Mouse (Mus musculus) liver, adult 2 months (tissue): ENCODE measurements around the gene Vps37c. TPM values are rescaled to one million over a fixed set of nuclear protein-coding genes. Genes with fewer than 3 reads are reported as not detected.
A peak's percentile ranks its signal among the peaks of the same experiment; 100 is the strongest.

Source experiments
- DNase-seq: peaks from one replicate; pipeline ENCODE4 v3.0.0-alpha.2; 2011; ENCODE audit warnings: low read depth, low spot score; ENCODE audit errors: extremely low read depth
- H3K27ac ChIP-seq: fragments of 200-500 bp; replicated peaks from 2 replicates; pipeline ENCODE4 v1.5.1; 2012; ENCODE audit warnings: low read depth, mild to moderate bottlenecking, control low read depth, inconsistent platforms, low read length; ENCODE audit not compliant: insufficient read depth
- H3K27me3 ChIP-seq: fragments of 200-500 bp; 2 replicates; pipeline ENCODE4 v1.6.1; 2012; ENCODE audit warnings: mild to moderate bottlenecking, moderate library complexity, low read length, inconsistent platforms; ENCODE audit not compliant: control insufficient read depth, insufficient read depth
- H3K36me3 ChIP-seq: fragments of 200-500 bp; 2 replicates; pipeline ENCODE4 v1.6.1; 2012; ENCODE audit warnings: low read length, inconsistent platforms; ENCODE audit not compliant: control insufficient read depth, insufficient read depth
- H3K4me1 ChIP-seq: fragments of 200-500 bp; 2 replicates; pipeline ENCODE4 v1.6.1; 2011; ENCODE audit warnings: low read length; ENCODE audit not compliant: control insufficient read depth, insufficient read depth
- H3K4me3 ChIP-seq: fragments of 200-500 bp; 2 replicates; pipeline ENCODE4 v1.5.1; 2011; ENCODE audit warnings: low read depth, mild to moderate bottlenecking, control low read depth, low read length, moderate library complexity; ENCODE audit not compliant: insufficient read depth
- H3K79me2 ChIP-seq: fragments of 200-500 bp; 2 replicates; pipeline ENCODE4 v1.6.1; 2012; ENCODE audit warnings: inconsistent platforms, mild to moderate bottlenecking, low read length, moderate library complexity; ENCODE audit not compliant: control insufficient read depth, insufficient read depth
- H3K9ac ChIP-seq: fragments of 200-500 bp; 2 replicates; pipeline ENCODE4 v1.6.1; 2012; ENCODE audit warnings: low read depth, mild to moderate bottlenecking, control low read depth, inconsistent platforms, low read length
- CTCF ChIP-seq: fragments of 200-500 bp; IDR thresholded peaks from 2 replicates; pipeline ENCODE4 v1.5.1; 2011; ENCODE audit warnings: low read depth, low read length, control low read depth
- POLR2A ChIP-seq: fragments of 200-500 bp; IDR thresholded peaks from 2 replicates; pipeline ENCODE4 v1.6.1; 2011; ENCODE audit warnings: low read length, control low read depth; ENCODE audit not compliant: insufficient read depth; ENCODE audit errors: extremely low read depth
- WGBS: fragments of 180-500 bp; shearing (Covaris S2); methylation state at CpG from one replicate; pipeline ENCODE4 v1.1.7; 2018; 5-methylcytosine and 5-hydroxymethylcytosine counted together
- polyA plus RNA-seq: library from polyadenylated mRNA; depleted of rRNA; stranded (reverse); fragments of >200 nt; gene quantifications from 2 replicates; pipeline ENCODE4 v1.2.3, GENCODE M21; 2012
- total RNA-seq: library from RNA; depleted of rRNA; stranded (reverse); fragments of >200 nt; gene quantifications from 2 replicates; pipeline ENCODE4 v1.2.3, GENCODE M21; 2014

Gene Vps37c
- total and polyA plus RNA-seq, 2 experiments = 2.9 to 18.1 TPM

DNA sequence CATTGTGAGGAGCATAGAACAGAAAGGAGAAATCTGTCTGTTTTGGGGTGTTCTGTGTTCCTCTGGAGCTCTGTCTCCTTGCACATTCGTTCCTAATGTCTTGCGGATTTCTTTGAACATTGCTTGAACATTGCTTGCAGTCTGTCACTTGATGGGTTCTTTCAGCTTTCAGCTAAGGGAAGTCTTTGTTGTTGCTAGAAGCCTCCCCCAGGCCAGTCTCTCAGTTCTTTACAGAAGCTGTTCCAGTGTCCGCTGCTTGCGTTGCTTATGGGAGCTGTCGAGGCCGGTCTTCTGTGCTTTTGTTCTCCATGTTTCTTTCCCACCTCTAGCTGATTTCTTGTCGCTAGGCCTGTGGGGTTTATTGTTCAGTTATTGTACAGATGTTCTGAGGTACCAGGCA is 7.3 kb downstream of the Vps37c start:
- no peak overlapping the region for H3K27ac ChIP-seq
- 78% methylated on average over 7 of the region's 7 CpGs for WGBS
- DNase-seq = no peak
- no peaks in the 10 kb centered on the region for H3K36me3 ChIP-seq
- H3K4me3 ChIP-seq = no peak overlapping the region
- H3K27me3 ChIP-seq = no peaks in the 10 kb centered on the region
- H3K9ac ChIP-seq = no peak overlapping the region
- TF ChIP-seq POLR2A (no peak), CTCF (no peak)
- peaks cover 26% of the 10 kb centered on the region for H3K4me1 ChIP-seq
- peaks cover 57% of the 10 kb centered on the region for H3K79me2 ChIP-seq

DNA sequence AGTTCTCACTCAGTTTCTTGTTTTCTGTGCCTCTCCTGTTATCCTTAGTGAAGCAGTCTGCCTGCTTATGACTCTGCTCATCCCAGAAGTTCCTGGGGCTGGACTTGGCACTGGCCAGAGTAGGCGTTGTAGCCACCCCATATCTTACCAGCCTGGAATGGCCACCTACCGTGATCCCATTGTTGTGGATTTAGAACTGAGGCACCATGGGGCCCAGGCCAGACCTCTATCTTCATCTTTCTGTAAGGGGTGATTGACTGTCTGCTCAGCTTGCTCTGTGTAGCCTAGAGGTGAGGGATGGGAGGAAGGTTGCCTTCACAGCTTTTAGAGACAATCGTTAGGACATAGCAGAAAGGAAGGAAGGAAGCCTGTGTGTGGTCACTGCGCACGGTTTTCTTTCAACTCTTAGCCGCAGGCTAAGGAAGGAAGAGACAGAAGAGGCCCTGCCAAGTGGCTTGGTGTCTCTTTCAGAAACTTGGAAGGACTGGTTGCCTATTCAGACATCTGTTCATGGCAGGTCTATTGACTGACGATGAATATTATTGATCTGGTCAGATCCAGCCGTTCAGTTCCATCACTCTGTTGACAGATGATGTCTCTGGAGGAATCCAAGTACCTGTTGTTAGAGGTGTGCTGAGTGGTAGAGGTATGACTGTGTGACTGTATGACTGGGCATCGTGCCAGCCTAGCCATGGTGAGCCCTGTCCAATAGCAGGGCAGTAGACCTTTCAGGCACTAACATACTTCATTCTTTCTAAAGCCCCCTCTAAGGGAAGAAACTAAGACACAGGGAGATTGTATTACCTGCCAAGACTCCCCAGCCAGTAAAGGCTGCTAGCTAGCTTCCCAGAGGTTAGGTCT is 9.8 kb downstream of the Vps37c start:
- Histone ChIP-seq H3K9ac (no peak overlapping the region), H3K79me2 (peaks cover 58% of the 10 kb centered on the region), H3K36me3 (no peaks in the 10 kb centered on the region), H3K4me1 (peaks cover 14% of the 10 kb centered on the region), H3K27me3 (no peaks in the 10 kb centered on the region), H3K27ac (no peak overlapping the region), H3K4me3 (no peak overlapping the region)
- DNase-seq = peak; percentile 24
- WGBS = 53% methylated on average over 9 of the region's 9 CpGs
- TF ChIP-seq CTCF (no peak), POLR2A (no peak)

DNA sequence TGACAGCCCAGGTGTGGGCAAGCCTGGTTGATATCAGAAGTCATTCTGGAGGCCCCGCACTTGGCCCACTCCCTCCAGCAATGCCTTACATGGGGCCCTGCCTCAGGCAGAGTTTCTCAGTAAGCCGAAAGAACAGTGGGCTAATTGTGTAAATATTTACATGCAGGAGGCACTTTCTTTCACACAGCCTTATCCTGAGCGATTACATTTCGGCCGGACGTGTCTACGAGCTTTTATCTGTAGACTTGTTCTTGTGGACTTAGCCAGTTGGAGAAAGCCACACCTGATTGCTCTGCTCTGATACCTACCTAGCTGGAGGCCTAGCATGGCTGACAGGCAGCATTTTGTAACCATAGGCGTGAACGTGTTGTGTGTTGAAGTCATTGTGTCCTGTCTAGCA is 11.3 kb downstream of the Vps37c start:
- peaks cover 20% of the 10 kb centered on the region for H3K4me1 ChIP-seq
- 51% methylated on average over 9 of the region's 9 CpGs for WGBS
- H3K27ac ChIP-seq = no peak overlapping the region
- peaks cover 52% of the 10 kb centered on the region for H3K79me2 ChIP-seq
- H3K4me3 ChIP-seq = no peak overlapping the region
- TF ChIP-seq POLR2A (no peak), CTCF (no peak)
- H3K27me3 ChIP-seq = no peaks in the 10 kb centered on the region
- no peak overlapping the region for H3K9ac ChIP-seq
- no peaks in the 10 kb centered on the region for H3K36me3 ChIP-seq
- no peak for DNase-seq

DNA sequence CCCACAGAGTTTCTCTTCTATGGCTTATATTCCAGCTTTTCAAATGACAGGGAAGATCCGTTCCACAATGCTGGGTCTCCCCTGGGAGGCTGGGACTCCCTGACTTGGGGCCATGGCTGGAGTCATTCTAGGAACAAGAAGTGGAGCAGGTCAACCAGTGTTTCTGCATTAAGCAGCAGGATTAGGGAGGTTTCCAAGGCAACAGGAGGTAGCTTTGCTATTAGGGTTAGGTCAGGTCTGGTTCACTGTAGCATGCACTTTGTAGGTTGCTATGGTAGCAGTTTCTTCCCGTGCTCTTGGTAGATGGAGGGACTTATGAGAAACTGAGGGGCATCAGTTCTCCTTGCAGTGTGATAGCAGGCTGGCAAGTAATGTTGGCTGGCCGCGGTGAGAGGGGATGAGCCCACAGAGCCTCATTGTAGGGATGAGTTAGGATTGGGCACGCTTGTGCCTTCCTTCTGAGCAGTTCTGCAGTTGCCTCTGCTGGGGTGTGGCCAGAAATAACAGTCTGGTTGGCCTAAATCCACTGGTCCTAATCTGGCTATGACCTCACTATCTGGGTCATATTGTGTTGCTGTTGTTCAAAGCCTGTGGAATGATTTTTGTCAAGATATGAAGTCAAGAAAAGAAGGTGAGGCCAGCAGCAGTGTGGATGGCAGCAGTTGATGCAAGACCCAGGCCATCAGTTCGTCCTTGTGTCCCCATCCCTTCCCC is 12.6 kb downstream of the Vps37c start:
- Histone ChIP-seq H3K4me3 (no peak overlapping the region), H3K27ac (no peak overlapping the region), H3K4me1 (peaks cover 19% of the 10 kb centered on the region), H3K9ac (no peak overlapping the region), H3K27me3 (no peaks in the 10 kb centered on the region), H3K36me3 (no peaks in the 10 kb centered on the region), H3K79me2 (peaks cover 45% of the 10 kb centered on the region)
- TF ChIP-seq POLR2A (no peak), CTCF (no peak)
- peak; percentile 49 for DNase-seq
- 71% methylated on average over 6 of the region's 6 CpGs for WGBS

DNA sequence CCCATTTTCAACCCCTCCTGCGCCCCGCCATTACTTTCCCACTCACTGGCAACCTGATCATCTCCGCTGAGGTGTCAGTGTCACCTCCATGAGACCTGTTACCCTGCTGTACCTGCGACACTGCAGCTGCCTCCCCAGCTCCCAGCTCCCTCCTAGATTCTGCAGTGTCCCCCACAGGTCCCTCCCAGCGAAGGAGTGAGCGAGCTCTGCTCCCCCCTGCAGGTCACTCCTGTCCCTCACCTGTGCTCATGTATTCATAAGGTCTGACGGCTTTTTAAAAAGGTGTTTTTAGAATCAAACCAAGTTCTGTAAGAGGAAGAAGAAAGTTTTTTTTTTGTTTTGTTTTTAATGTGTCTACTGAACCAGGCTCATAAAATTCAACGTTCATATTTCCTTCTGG is 13.6 kb downstream of the Vps37c start:
- no peak for TF ChIP-seq CTCF
- no peak for TF ChIP-seq POLR2A
- Histone ChIP-seq H3K27me3 (no peaks in the 10 kb centered on the region), H3K36me3 (no peaks in the 10 kb centered on the region), H3K27ac (no peak overlapping the region), H3K79me2 (peaks cover 45% of the 10 kb centered on the region), H3K9ac (no peak overlapping the region), H3K4me1 (peaks cover 19% of the 10 kb centered on the region), H3K4me3 (no peak overlapping the region)
- 91% methylated on average over 8 of the region's 8 CpGs for WGBS
- no peak for DNase-seq
